Mouse (Mus musculus) inflammation-experienced regulatory T-cells, adult 6 months (primary cell): ENCODE measurements around the gene Htra3. TPM values are rescaled to one million over a fixed set of nuclear protein-coding genes. Genes with fewer than 3 reads are reported as not detected.

Experiments used
- ATAC-seq: one replicate; pipeline ENCODE4 v1.8.0; 2017
- polyA plus RNA-seq, 3 experiments: library from polyadenylated mRNA; unstranded; fragments of 100-300 nt; shearing (Covaris generic); gene quantifications; one replicate each; pipeline ENCODE4 v1.2.1; 2017

Htra3 gene
- polyA plus RNA-seq, 3 experiments from 2014 or later: not detected

GRCm38 (mm10) chr5:35652319-35652718 is 27.3 kb downstream of the Htra3 start:
- no peak for ATAC-seq

- ATAC-seq: no peak
Observed at GRCm38 (mm10) chr5:35648230-35648629, 31.4 kb downstream of the Htra3 start.

GRCm38 (mm10) chr5:35647562-35647961 is 32.0 kb downstream of the Htra3 start:
- ATAC-seq: no peak

GRCm38 (mm10) chr5:35646927-35647326 is 32.7 kb downstream of the Htra3 start:
- ATAC-seq: no peak

- ATAC-seq: no peak
Observed at GRCm38 (mm10) chr5:35645938-35646493, 33.6 kb downstream of the Htra3 start.

GRCm38 (mm10) chr5:35644082-35644481 is 35.5 kb downstream of the Htra3 start:
- ATAC-seq: no peak

- ATAC-seq: no peak
Observed at GRCm38 (mm10) chr5:35643401-35644048, 36.1 kb downstream of the Htra3 start.

GRCm38 (mm10) chr5:35641961-35642584 is 37.5 kb downstream of the Htra3 start:
- no peak for ATAC-seq

GRCm38 (mm10) chr5:35636016-35636415 is 43.6 kb downstream of the Htra3 start:
- no peak for ATAC-seq

GRCm38 (mm10) chr5:35632841-35633240 is 46.7 kb downstream of the Htra3 start:
- no peak for ATAC-seq

GRCm38 (mm10) chr5:35631755-35632154 is 47.8 kb downstream of the Htra3 start:
- no peak for ATAC-seq

- ATAC-seq: no peak
Observed at GRCm38 (mm10) chr5:35631224-35631623, 48.4 kb downstream of the Htra3 start.

- no peak for ATAC-seq
Observed at GRCm38 (mm10) chr5:35630706-35631105, 48.9 kb downstream of the Htra3 start.

GRCm38 (mm10) chr5:35629333-35629732 is 50.2 kb downstream of the Htra3 start:
- ATAC-seq: no peak

- ATAC-seq: no peak
Observed at GRCm38 (mm10) chr5:35628685-35629084, 50.9 kb downstream of the Htra3 start.

GRCm38 (mm10) chr5:35627307-35627840 is 52.2 kb downstream of the Htra3 start:
- no peak for ATAC-seq

GRCm38 (mm10) chr5:35626408-35626807 is 53.2 kb downstream of the Htra3 start:
- ATAC-seq: no peak

GRCm38 (mm10) chr5:35624751-35625239 is 54.8 kb downstream of the Htra3 start:
- ATAC-seq: no peak

GRCm38 (mm10) chr5:35623831-35624230 is 55.8 kb downstream of the Htra3 start:
- no peak for ATAC-seq

- ATAC-seq: no peak
Observed at GRCm38 (mm10) chr5:35621114-35621513, 58.5 kb downstream of the Htra3 start.

GRCm38 (mm10) chr5:35616943-35617342 is 62.6 kb downstream of the Htra3 start:
- no peak for ATAC-seq

GRCm38 (mm10) chr5:35612722-35613121 is 66.9 kb downstream of the Htra3 start:
- ATAC-seq: no peak

- ATAC-seq: no peak
Observed at GRCm38 (mm10) chr5:35611900-35612299, 67.7 kb downstream of the Htra3 start.

GRCm38 (mm10) chr5:35611170-35611569 is 68.4 kb downstream of the Htra3 start:
- ATAC-seq: no peak
